Mouse (Mus musculus) midbrain, embryonic 14.5 days (tissue): Measurements from ENCODE around the gene Tlr7. TPM values are rescaled to one million over a fixed set of nuclear protein-coding genes. Genes with fewer than 3 reads are reported as not detected.

Experiments used
- ATAC-seq: fragments of 200-750 bp; cut with Nextera tagmentation; 2 replicates; pipeline ENCODE4 v1.8.0; 2017; ENCODE audit warnings: moderate number of reproducible peaks, moderate library complexity; ENCODE audit not compliant: low FRiP score, low TSS enrichment
- DNase-seq: peaks from one replicate; pipeline ENCODE4 v3.0.0-alpha.2; 2015
- H3K27ac ChIP-seq: fragments of 300-500 bp; sonication (generic); replicated peaks from 2 replicates; pipeline ENCODE4 v1.5.1; 2014; ENCODE audit warnings: mild to moderate bottlenecking, low read depth, low read length, moderate library complexity
- H3K27me3 ChIP-seq: fragments of 300-500 bp; sonication (generic); 2 replicates; pipeline ENCODE4 v1.6.1; 2014; ENCODE audit warnings: low read length, control low read depth, mixed read lengths; ENCODE audit not compliant: control insufficient read depth, insufficient read depth
- H3K36me3 ChIP-seq: fragments of 300-500 bp; sonication (generic); 2 replicates; pipeline ENCODE4 v1.6.1; 2014; ENCODE audit warnings: low read length, control low read depth; ENCODE audit not compliant: control insufficient read depth, insufficient read depth
- H3K4me1 ChIP-seq: fragments of 300-500 bp; sonication (generic); 2 replicates; pipeline ENCODE4 v1.6.1; 2014; ENCODE audit warnings: mild to moderate bottlenecking, antibody characterized with exemption, low read length, control low read depth; ENCODE audit not compliant: control insufficient read depth, insufficient read depth
- H3K4me2 ChIP-seq: fragments of 300-500 bp; sonication (generic); 2 replicates; pipeline ENCODE4 v1.6.1; 2014; ENCODE audit warnings: mild to moderate bottlenecking, low read length, moderate library complexity
- H3K4me3 ChIP-seq: fragments of 300-500 bp; sonication (generic); replicated peaks from 2 replicates; pipeline ENCODE4 v1.5.1; 2014; ENCODE audit warnings: low read depth, low read length
- H3K9ac ChIP-seq: fragments of 300-500 bp; sonication (generic); replicated peaks from 2 replicates; pipeline ENCODE4 v1.6.1; 2014; ENCODE audit warnings: mild to moderate bottlenecking, low read length, moderate library complexity
- H3K9me3 ChIP-seq: fragments of 300-500 bp; sonication (generic); 2 replicates; pipeline ENCODE4 v1.6.1; 2016; ENCODE audit warnings: low read length, control low read depth, mixed read lengths; ENCODE audit not compliant: control insufficient read depth
- WGBS: fragments of 180-500 bp; shearing (Covaris S2); extraction: QIAGEN DNeasy Blood & Tissue Kit; methylation state at CpG from one replicate; pipeline ENCODE4 v1.1.7; 2014; 5-methylcytosine and 5-hydroxymethylcytosine counted together
- polyA plus RNA-seq: library from polyadenylated mRNA; unstranded; fragments of >200 nt; fragmentation: Nextera tagmentation; extraction: Ambion mirVana; gene quantifications from 2 replicates; pipeline ENCODE4 v1.2.1, GENCODE M21; 2014

Gene Tlr7
- polyA plus RNA-seq, 1 experiment from 2014 or later: 0.84 TPM

DNA sequence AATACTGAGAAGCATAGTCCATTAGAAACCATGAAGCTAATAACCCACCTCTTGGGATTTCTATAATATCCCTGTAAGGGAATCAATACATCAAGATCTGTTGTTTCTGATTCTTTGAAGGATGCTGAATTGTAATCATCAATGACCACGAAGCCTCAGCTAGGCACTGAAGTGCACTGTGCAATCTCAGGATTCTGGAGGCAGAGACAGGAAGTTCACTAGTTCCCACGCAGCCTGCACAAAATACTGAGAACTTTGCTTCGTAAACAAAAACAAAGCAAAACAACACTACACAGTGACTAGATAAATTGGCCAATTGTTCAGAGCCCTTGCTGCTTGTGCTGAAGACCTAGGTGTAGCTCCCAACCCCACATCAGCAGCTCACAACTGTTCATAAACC, 11.5 kb upstream of the Tlr7 start:
- Histone ChIP-seq H3K4me2 (no peak overlapping the region), H3K27me3 (no peaks in the 10 kb centered on the region), H3K9me3 (no peaks in the 10 kb centered on the region), H3K4me3 (no peak overlapping the region), H3K27ac (no peak overlapping the region), H3K36me3 (no peaks in the 10 kb centered on the region), H3K4me1 (no peaks in the 10 kb centered on the region), H3K9ac (no peak overlapping the region)
- WGBS: 86% methylated on average over 3 of the region's 3 CpGs
- DNase-seq (no peak), ATAC-seq (no peak)

DNA sequence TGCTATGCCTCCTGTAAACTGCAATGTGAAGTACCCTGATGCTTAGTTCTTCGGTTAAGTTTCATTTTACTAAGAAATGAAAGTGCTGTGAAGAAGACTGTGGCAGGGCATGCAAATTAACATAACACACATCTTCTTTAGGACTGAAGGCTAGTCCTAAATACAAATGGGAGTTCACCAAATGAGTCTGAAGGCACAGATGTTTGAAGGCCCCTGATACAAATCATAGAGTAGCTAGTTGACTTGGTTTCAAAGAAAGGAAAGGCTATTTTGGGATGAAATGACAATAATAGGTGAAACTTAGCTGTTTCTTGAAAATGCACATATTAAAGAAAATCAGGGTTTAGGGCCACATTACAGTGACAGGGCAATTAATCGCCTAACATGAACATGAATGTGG, 9.8 kb upstream of the Tlr7 start:
- DNase-seq (no peak), ATAC-seq (no peak)
- Histone ChIP-seq H3K9ac (no peak overlapping the region), H3K27ac (no peak overlapping the region), H3K4me2 (no peak overlapping the region), H3K27me3 (no peaks in the 10 kb centered on the region), H3K36me3 (no peaks in the 10 kb centered on the region), H3K4me1 (no peaks in the 10 kb centered on the region), H3K4me3 (no peak overlapping the region), H3K9me3 (no peaks in the 10 kb centered on the region)
- 89% methylated on average over 2 of the region's 2 CpGs for WGBS

DNA sequence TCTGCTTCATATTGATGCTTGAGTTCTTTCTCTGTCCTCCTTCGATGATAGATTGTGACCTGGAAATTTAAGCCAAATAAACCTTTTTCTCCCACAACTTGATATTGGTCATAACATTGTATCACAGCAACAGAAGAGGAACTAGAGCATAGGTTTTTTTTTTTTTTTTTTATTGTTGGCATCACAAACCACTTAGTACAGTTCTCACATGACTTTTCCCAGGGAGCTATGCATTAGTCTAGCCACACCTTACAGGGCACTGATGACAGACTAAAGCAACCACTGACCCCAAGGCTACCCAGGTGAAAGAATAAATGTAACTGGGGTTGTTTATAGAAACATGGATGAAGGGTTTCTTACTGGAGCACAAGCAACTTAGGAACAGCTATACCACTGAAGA, 7.6 kb upstream of the Tlr7 start:
- no peak for ATAC-seq
- WGBS: 100% methylated on average over 1 of the region's 1 CpGs
- no peak for DNase-seq

GRCm38 (mm10) chrX:167334571-167334970, 4.2 kb upstream of the Tlr7 start:
- Histone ChIP-seq H3K27ac (no peak overlapping the region), H3K9ac (no peak overlapping the region), H3K27me3 (no peaks in the 10 kb centered on the region), H3K4me2 (no peak overlapping the region), H3K9me3 (no peaks in the 10 kb centered on the region), H3K36me3 (no peaks in the 10 kb centered on the region), H3K4me3 (no peak overlapping the region), H3K4me1 (no peaks in the 10 kb centered on the region)
- WGBS: 89% methylated on average over 1 of the region's 1 CpGs
- DNase-seq (no peak), ATAC-seq (no peak)

More for the DNA sequence above, 7.6 kb upstream of the Tlr7 start:
- Histone ChIP-seq H3K36me3 (no peaks in the 10 kb centered on the region), H3K27ac (no peak overlapping the region), H3K9ac (no peak overlapping the region), H3K4me2 (no peak overlapping the region), H3K4me1 (no peaks in the 10 kb centered on the region), H3K4me3 (no peak overlapping the region), H3K27me3 (no peaks in the 10 kb centered on the region), H3K9me3 (no peaks in the 10 kb centered on the region)

GRCm38 (mm10) chrX:167332607-167333006, 2.2 kb upstream of the Tlr7 start:
- H3K27me3 ChIP-seq: no peaks in the 10 kb centered on the region
- no peak overlapping the region for H3K27ac ChIP-seq
- 77% methylated on average over 1 of the region's 1 CpGs for WGBS
- ATAC-seq: no peak
- H3K4me1 ChIP-seq: no peaks in the 10 kb centered on the region
- no peak for DNase-seq
- no peak overlapping the region for H3K4me2 ChIP-seq
- H3K4me3 ChIP-seq: no peak overlapping the region
- H3K9me3 ChIP-seq: no peaks in the 10 kb centered on the region
- H3K9ac ChIP-seq: no peak overlapping the region
- H3K36me3 ChIP-seq: no peaks in the 10 kb centered on the region

DNA sequence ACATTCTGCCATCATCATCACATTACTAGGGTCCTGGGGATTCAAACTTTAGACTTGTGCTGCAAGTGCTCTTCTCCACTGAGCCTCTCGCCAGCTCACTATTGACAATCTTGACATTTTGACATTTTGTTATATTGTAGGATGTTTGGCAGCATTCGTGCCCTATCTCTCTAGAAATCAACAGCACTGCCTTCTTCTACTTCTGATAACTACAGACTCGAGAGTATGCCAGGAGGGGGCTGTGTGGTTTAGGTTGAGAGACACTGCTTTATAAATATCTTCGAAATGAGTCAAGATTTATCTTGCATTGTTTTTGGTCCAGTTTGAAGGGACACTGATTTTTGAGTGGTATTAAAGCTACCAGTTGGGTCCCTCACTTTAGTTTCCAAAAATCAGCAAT, 635 bp upstream of the Tlr7 start:
- Histone ChIP-seq H3K27me3 (no peaks in the 10 kb centered on the region), H3K27ac (no peak overlapping the region), H3K36me3 (no peaks in the 10 kb centered on the region), H3K9ac (no peak overlapping the region), H3K4me1 (no peaks in the 10 kb centered on the region), H3K4me3 (no peak overlapping the region), H3K4me2 (no peak overlapping the region), H3K9me3 (no peaks in the 10 kb centered on the region)
- 84% methylated on average over 4 of the region's 4 CpGs for WGBS
- ATAC-seq: no peak
- no peak for DNase-seq

- ATAC-seq (no peak), DNase-seq (no peak)
- Histone ChIP-seq H3K27ac (no peak overlapping the region), H3K27me3 (no peaks in the 10 kb centered on the region), H3K4me2 (no peak overlapping the region), H3K4me1 (no peaks in the 10 kb centered on the region), H3K36me3 (no peaks in the 10 kb centered on the region), H3K4me3 (no peak overlapping the region), H3K9me3 (no peaks in the 10 kb centered on the region), H3K9ac (no peak overlapping the region)
- WGBS: 97% methylated on average over 1 of the region's 1 CpGs
Measured at GRCm38 (mm10) chrX:167329620-167330019, 738 bp downstream of the Tlr7 start.

GRCm38 (mm10) chrX:167329098-167329497, 1.3 kb downstream of the Tlr7 start:
- Histone ChIP-seq H3K4me3 (no peak overlapping the region), H3K27me3 (no peaks in the 10 kb centered on the region), H3K27ac (no peak overlapping the region), H3K4me1 (no peaks in the 10 kb centered on the region), H3K9me3 (no peaks in the 10 kb centered on the region), H3K4me2 (no peak overlapping the region), H3K9ac (no peak overlapping the region), H3K36me3 (no peaks in the 10 kb centered on the region)
- DNase-seq (no peak), ATAC-seq (no peak)
- 89% methylated on average over 1 of the region's 1 CpGs for WGBS

GRCm38 (mm10) chrX:167328519-167328918, 1.8 kb downstream of the Tlr7 start:
- Histone ChIP-seq H3K9me3 (no peaks in the 10 kb centered on the region), H3K4me1 (no peaks in the 10 kb centered on the region), H3K27ac (no peak overlapping the region), H3K9ac (no peak overlapping the region), H3K4me2 (no peak overlapping the region), H3K36me3 (no peaks in the 10 kb centered on the region), H3K4me3 (no peak overlapping the region), H3K27me3 (no peaks in the 10 kb centered on the region)
- ATAC-seq: no peak
- WGBS: 88% methylated on average over 3 of the region's 3 CpGs
- DNase-seq: no peak
